Mouse (Mus musculus): ENCODE measurements around the gene Gm20388. TPM values are rescaled to one million over a fixed set of nuclear protein-coding genes. Genes with fewer than 3 reads are reported as not detected.

Gm20388 gene
- polyA plus RNA-seq, 1 experiment: not detected

DNA sequence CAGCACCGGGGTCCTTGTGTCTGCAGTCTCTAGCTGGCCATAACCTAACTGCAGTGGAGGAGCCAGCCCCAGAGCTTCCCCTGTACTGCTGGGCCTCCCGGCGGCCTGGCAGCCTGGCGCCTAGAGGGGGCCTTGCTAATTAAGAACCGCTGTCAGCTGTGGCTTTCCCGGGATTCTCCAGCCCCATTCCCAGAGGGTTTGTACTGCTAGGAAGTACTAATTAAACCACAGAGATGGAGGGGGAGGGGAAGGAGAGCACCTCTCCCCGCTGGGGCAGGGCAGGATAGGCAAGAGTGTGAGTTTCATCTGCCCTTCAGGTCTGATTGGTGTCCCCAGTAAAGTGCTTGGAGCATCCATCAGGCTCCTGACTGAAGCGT, 652.7 kb downstream of the Gm20388 start:
- 8% methylated on average over 8 of the region's 8 CpGs for WGBS
- peaks cover 78% of the 10 kb centered on the region for H3K4me1 ChIP-seq (ENCODE audit: control insufficient read depth, insufficient read depth, low read length)
- H3K27ac ChIP-seq (ENCODE audit: insufficient read depth, low read depth, low read length): peak overlapping the region; percentile 83
- TF ChIP-seq POLR2A (IDR thresholded peaks at IDR 0.05; ENCODE audit: insufficient read depth, low read depth, low read length) (no peak), CTCF (IDR thresholded peaks at IDR 0.05; ENCODE audit: insufficient read depth, low read depth, low read length) (no peak)
- H3K4me3 ChIP-seq (ENCODE audit: insufficient read depth, low read depth, low read length): no peak overlapping the region

DNA sequence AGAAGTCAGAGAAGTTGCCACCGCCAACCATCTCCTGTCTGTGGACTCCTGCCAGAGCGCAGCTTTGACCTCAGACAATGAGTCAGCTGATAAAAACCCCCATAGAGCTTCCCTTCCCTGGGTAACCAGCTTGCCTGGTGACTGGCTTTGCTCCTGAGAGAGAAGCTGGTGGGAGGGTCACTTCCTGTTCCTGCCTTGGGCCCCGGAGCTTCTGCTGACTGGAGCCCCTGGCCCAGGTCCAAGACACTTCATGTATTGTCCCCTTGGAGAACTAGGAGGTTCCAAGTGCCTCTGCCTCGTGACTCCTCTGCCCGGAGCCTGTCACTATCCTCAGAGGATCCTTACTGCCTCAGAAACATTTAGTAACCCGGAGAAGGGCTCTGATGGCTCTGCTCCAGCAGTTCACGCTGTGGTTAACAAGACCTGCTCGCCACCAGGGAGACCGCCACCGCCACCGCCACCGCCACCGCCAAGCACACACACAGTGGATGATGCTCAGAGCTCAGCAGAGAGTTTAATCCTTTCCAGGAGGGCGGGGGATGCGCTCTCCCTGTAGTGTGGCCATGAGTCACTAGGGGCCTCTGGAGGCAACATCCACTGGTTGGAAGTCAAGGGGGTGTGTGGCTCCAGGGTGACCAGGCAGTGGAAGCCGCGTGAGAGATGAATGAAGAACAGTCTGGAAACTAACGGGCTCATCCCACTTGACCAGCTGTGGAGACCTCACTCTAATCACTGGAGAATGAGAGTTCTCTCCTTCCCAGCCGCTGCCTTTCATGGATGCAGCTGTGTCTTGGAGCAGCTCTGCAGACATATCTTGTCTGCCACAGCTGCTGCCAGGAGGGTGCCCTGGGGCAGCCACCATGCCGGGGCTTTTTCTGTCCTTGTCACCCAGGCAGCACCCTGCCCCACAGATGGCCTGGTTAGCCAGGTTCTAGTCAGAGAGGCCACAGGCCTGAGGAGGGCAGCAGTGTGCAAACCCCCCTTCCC, 653.5 kb downstream of the Gm20388 start:
- WGBS: 3% methylated on average over 20 of the region's 20 CpGs
- H3K27ac ChIP-seq (ENCODE audit: insufficient read depth, low read depth, low read length): peak overlapping the region; percentile 83
- TF ChIP-seq CTCF (IDR thresholded peaks at IDR 0.05; ENCODE audit: insufficient read depth, low read depth, low read length) (no peak; the same call in 1 of the 2 replicates), POLR2A (IDR thresholded peaks at IDR 0.05; ENCODE audit: insufficient read depth, low read depth, low read length) (no peak)
- H3K4me1 ChIP-seq (ENCODE audit: control insufficient read depth, insufficient read depth, low read length): peaks cover 73% of the 10 kb centered on the region
- H3K4me3 ChIP-seq (ENCODE audit: insufficient read depth, low read depth, low read length): no peak overlapping the region

DNA sequence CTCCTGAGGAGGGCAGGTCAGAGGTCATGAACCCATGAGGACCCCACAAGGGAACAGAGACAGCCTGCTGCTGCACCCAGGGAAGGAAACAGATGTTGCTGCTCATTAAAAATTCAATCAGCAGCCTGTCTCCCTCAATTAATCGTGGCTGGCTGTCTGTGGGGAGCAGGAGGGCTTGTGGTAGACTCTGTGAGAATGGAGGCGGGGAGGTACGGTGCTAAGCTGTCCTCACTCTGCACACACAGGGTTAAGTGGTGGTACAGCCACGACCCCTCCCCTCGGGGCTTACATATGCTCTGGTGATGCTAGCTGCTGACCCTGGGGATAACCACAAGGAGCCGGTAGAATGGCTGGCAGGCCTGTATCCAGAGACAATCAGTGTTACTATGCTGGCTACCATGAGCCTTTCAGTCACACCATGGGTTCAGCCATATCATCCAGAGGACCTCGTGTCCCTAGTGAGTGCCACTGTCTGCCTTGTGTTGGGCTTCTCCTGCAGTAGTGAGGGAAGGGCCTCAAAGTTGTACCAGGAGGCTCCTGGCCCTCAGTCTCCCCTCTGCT, 654.6 kb downstream of the Gm20388 start:
- H3K4me1 ChIP-seq (ENCODE audit: control insufficient read depth, insufficient read depth, low read length): peaks cover 71% of the 10 kb centered on the region
- H3K27ac ChIP-seq (ENCODE audit: insufficient read depth, low read depth, low read length): peak overlapping the region; percentile 34
- TF ChIP-seq POLR2A (IDR thresholded peaks at IDR 0.05; ENCODE audit: insufficient read depth, low read depth, low read length) (no peak), CTCF (IDR thresholded peaks at IDR 0.05; ENCODE audit: insufficient read depth, low read depth, low read length) (no peak)
- WGBS: 32% methylated on average over 7 of the region's 7 CpGs
- H3K4me3 ChIP-seq (ENCODE audit: insufficient read depth, low read depth, low read length): no peak overlapping the region

DNA sequence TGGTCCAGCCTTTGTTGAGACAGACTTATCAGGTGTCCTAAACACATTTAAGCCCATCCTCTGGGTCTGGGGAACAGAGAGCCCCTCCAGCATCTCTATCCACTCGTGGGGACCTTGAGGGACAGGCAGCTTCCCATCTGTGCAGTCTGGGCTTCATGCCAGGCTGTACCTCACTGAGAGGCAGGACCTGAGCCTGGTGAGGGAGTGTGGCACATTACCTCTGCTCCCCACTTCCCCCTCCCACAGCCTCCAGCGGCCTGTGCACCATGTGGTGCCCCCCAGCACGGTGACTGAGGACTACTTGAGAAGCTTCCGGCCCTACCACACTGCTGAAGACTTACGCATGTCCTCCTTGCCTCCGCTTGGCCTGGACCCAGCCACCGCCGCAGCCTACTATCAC, 656.0 kb downstream of the Gm20388 start:
- WGBS: 72% methylated on average over 8 of the region's 8 CpGs
- H3K4me1 ChIP-seq (ENCODE audit: control insufficient read depth, insufficient read depth, low read length): peaks cover 60% of the 10 kb centered on the region
- no peak for TF ChIP-seq CTCF (IDR thresholded peaks at IDR 0.05; ENCODE audit: insufficient read depth, low read depth, low read length)
- TF ChIP-seq POLR2A (IDR thresholded peaks at IDR 0.05; ENCODE audit: insufficient read depth, low read depth, low read length): no peak
- no peak overlapping the region for H3K4me3 ChIP-seq (ENCODE audit: insufficient read depth, low read depth, low read length)
- H3K27ac ChIP-seq (ENCODE audit: insufficient read depth, low read depth, low read length): no peak overlapping the region

DNA sequence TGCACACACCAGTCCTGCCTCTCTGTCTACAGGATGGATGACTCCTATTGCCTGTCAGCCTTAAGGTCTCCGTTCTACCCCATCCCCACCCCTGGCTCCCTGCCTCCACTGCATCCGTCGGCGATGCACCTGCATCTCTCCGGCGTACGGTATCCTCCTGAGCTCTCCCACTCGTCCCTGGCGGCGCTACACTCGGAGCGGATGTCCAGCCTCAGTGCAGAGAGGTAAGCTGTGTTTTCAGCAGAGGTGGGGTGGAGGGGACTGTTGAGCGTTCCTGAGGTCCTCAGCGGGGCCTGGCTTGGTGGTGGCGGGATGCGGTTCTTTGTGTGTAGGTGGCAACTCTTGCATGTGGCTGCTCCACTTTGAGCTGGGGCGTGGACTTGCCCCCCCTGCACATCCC, 657.1 kb downstream of the Gm20388 start:
- Histone ChIP-seq H3K4me1 (ENCODE audit: control insufficient read depth, insufficient read depth, low read length) (peaks cover 53% of the 10 kb centered on the region), H3K27ac (ENCODE audit: insufficient read depth, low read depth, low read length) (no peak overlapping the region), H3K4me3 (ENCODE audit: insufficient read depth, low read depth, low read length) (no peak overlapping the region)
- TF ChIP-seq POLR2A (IDR thresholded peaks at IDR 0.05; ENCODE audit: insufficient read depth, low read depth, low read length) (no peak), CTCF (IDR thresholded peaks at IDR 0.05; ENCODE audit: insufficient read depth, low read depth, low read length) (no peak)
- 97% methylated on average over 17 of the region's 17 CpGs for WGBS

DNA sequence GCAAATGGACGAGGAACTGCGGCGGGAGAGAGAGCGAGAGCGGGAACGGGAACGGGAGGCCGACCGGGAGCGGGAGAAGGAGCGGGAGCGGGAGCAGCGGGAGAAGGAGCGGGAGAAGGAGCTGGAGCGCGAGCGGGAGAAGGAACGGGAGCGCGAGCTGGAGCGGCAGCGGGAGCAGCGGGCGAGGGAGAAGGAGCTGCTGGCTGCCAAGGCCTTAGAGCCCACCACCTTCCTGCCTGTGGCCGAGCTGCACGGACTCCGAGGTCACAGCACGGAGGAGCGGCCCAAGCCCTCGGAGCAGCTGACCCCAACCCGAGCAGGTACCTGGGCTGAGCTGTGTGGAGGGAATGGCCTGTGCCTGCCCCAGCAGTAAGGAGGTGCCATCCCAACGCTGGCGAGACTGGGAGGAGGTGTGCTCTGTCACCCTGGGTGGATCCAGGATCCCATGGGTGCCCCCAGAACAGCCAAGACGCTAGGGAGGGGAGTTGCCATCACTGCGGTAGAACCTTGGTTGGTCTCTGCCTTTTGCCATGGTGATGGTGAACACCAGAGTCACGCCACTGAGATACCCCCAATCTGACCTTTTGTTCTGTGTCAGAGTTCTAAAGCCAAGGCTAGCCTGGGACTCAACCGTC, 657.6 kb downstream of the Gm20388 start:
- peaks cover 47% of the 10 kb centered on the region for H3K4me1 ChIP-seq (ENCODE audit: control insufficient read depth, insufficient read depth, low read length)
- WGBS: 96% methylated on average over 37 of the region's 37 CpGs
- TF ChIP-seq CTCF (IDR thresholded peaks at IDR 0.05; ENCODE audit: insufficient read depth, low read depth, low read length): no peak
- TF ChIP-seq POLR2A (IDR thresholded peaks at IDR 0.05; ENCODE audit: insufficient read depth, low read depth, low read length): no peak
- H3K27ac ChIP-seq (ENCODE audit: insufficient read depth, low read depth, low read length): no peak overlapping the region
- H3K4me3 ChIP-seq (ENCODE audit: insufficient read depth, low read depth, low read length): no peak overlapping the region

DNA sequence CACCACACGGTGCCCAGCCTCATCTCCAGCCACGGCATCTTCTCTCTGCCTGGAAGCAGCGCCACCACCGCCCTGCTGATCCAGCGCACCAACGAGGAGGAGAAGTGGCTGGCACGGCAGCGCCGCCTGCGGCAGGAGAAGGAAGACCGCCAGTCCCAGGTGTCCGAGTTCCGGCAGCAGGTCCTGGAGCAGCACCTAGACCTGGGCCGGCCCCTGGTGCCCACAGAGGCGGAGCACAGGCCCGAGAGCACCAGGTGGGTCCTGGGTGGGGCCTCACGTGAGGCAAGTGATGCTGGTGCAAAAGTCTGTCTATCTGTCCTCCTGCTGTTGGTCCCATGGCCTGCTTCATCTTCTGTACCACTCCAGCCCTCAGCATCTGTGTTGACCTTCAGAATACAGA, 658.5 kb downstream of the Gm20388 start:
- no peak for TF ChIP-seq POLR2A (IDR thresholded peaks at IDR 0.05; ENCODE audit: insufficient read depth, low read depth, low read length)
- TF ChIP-seq CTCF (IDR thresholded peaks at IDR 0.05; ENCODE audit: insufficient read depth, low read depth, low read length): no peak
- no peak overlapping the region for H3K27ac ChIP-seq (ENCODE audit: insufficient read depth, low read depth, low read length)
- WGBS: 86% methylated on average over 17 of the region's 17 CpGs
- H3K4me1 ChIP-seq (ENCODE audit: control insufficient read depth, insufficient read depth, low read length): peaks cover 39% of the 10 kb centered on the region
- no peak overlapping the region for H3K4me3 ChIP-seq (ENCODE audit: insufficient read depth, low read depth, low read length)

DNA sequence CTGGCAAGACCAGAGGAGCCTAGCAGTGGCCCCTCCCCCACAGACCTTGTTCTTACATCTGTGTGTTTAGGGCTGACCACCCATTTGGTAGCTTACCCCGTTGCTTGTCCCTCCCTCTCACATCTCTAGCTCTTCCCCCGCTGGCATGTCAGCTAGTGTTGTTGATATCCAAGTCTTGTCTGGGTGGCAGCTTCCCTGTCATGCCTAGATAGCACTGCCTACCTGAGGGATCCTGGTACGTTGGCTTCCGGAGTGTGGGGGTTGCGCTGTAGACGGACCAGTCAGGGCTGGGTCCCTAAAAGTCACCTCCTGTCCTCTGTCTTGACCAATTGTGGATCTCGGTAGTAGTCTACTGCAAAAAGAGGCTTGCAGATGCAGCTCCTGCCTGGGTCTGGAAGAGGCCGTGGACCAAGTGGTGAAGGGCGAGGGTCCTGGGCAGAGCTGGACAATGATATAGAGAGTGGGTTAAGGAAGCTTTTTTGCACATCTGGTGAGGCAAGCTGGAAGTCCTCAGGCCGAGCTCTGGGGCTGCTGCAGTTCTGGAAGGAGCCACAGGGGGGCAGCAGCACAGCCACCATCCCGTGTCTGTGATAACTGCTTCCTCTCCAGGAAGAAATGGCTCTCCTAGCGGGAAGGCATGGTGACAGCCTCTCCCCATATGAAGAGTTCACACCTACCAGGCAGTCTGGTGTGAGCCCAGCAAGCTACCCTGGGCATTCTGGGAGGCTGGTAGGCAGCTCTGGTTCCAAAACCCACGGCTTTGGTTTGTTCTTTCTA, 659.5 kb downstream of the Gm20388 start:
- 52% methylated on average over 13 of the region's 13 CpGs for WGBS
- Histone ChIP-seq H3K27ac (ENCODE audit: insufficient read depth, low read depth, low read length) (no peak overlapping the region), H3K4me1 (ENCODE audit: control insufficient read depth, insufficient read depth, low read length) (peaks cover 30% of the 10 kb centered on the region), H3K4me3 (ENCODE audit: insufficient read depth, low read depth, low read length) (no peak overlapping the region)
- TF ChIP-seq CTCF (IDR thresholded peaks at IDR 0.05; ENCODE audit: insufficient read depth, low read depth, low read length): peak; percentile 87
- TF ChIP-seq POLR2A (IDR thresholded peaks at IDR 0.05; ENCODE audit: insufficient read depth, low read depth, low read length): no peak

Data from olfactory bulb, adult 2 months (tissue).